Mouse (Mus musculus) neutrophil, adult 65 days (primary cell): Measurements from ENCODE around the gene Fam57b. TPM values are rescaled to one million over a fixed set of nuclear protein-coding genes. Genes with fewer than 3 reads are reported as not detected.

ENCODE experiments used
- total RNA-seq: library from RNA; stranded (reverse); gene quantifications from 2 replicates; pipeline ENCODE4 v1.2.4, GENCODE M21; 2023

Gene Fam57b
- total RNA-seq = not detected in 2 replicates

DNA sequence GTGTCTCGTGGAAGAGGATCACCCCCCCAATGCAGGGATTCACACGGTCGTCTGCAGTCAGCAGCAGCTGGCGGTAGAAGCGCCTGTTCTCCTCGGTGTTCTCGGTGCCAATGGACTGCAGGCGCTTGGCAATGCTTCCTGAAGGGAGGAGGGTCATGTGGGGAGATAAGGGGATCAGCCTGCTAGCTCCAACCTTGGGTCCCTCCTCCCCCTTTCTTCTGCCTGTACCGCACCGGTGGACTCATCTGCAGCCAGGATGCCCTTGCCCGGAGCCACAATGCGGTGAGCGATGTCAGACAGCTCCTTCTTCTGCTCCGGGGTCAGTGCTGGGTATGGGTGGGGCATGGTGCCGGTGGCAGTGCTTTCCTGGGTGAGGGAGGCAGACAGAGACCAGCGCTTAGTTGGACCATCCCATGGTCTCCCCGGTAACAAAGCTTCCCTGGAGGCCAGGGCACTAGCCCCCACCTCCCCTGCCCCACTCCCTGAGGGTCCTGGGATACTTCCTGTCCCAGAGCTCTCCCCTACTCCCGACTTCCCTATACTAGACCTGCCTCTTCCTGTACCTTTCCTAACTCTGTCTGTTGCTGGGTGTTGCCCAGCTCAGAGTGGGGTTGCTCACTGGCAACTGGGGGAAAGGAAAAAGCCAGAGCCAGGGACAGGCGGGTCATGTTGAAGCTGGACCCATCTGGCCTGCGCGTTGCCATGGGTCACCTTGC, at the start of gene Fam57b:
Fam57b (plus strand) TSS at position 258 of the 716 bp plus-strand sequence.

DNA sequence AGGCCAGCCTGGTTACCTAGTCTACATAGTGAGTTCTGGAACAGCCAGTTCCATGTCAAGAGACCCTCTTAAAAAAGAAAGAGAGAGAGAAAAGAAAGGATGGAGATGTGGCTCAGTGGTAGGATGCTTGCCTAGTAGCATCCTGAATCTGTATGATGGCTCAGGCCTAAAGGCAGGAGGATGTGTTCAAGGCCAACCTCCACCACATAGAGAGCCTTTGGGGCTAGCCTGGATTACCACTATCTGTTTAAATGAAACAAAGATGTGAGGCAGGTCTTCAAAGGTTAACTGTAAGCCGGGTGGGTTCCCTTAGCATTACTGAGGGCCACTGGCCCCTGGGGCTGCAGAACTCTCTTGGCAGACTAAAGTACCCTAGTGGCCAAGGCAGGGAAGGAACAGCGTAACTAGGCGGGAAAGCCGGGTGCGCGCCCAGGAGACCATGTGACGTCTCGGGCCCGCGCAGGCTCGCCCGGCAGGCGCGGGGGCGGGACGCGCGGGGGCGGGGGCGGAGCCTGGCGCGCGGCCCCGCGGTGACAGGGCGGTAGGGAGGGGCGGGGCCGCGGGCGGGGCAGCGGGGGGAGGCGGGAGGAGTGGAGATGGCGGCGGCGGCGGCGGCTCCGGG, 38.3 kb upstream of the Fam57b start, which contains the start of gene Mapk3:
Mapk3 (plus strand) TSS at position 552 of the 622 bp plus-strand sequence.

DNA sequence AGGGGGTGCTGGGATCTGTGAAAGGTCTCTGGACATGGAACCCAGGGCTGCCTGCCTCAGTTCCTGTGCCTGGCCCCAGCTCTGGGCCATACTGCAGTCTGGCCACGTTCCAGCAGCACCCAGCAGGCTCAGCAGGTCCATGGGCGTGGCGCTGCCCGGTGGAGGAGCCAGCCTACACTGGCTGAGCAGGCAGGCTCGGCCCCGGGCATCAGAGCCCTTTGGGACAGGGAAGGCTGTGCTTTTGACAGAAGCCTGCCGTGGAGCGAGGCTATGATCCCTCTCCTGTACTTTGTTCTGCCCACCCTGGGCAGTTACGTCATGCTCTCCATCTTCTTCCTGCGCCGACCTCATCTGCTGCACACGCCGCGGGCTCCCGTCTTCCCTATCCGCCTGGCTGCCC, 31.3 kb upstream of the Fam57b start, which contains the start of gene Gdpd3:
Gdpd3 (plus strand) TSS at position 134 of the 400 bp plus-strand sequence.

DNA sequence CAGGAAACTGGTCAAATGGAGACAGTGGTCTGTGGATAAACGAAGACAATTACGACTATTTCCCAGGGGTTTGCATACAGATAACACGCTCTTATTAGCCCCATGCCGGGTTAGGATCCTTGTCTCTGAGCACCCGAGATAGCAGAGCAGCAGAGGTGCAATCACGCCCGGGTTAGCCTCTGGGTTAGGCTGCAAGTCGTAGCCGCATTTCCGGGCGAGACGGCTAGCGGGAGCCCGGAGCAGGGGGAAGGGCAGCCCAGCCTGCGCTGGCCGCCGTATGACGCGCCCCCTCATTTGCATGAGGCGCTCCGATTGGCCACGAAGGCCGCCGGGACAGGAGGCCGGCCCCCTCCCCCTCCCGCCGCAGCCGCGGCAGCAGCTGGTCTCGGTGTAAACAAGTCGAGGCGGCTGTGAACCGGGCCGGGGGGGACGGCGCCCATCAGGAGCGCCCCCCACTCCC, 20.8 kb upstream of the Fam57b start, which contains the start of gene Ypel3:
Ypel3 (plus strand) TSS at position 358 of the 460 bp plus-strand sequence.

DNA sequence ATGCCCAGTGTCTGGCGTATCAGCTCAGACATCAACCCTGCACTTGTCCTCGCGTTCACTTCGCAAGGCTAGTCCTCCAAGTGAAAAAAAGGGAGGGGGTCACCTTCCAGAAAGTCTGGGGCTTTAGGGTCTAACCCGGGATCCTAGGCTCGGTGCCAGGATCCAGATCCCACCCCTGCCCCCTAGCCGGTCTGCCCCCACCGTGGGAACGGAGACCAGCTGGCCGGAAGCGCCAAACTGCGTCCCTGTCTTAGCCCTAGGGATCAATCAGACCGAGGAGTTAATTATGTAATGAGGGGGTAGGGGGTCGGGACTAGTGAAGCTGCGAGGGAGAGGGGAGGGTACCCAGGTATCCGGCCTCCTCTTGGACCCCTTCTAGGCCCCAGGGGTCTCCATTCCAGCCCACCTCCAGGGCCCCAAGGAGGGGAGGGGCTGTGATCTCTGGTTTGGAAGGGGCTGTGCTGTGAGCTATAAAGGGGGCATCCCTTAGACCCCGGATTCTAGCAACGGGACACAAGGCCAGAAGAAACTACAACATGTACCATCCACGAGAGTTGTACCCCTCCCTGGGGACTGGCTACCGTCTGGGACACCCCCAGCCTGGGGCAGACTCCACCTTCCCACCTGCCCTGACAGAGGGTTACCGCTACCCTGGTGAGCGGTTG, 16.4 kb upstream of the Fam57b start, which contains the start of gene Tbx6:
Tbx6 (plus strand) TSS at position 513 of the 665 bp plus-strand sequence.

DNA sequence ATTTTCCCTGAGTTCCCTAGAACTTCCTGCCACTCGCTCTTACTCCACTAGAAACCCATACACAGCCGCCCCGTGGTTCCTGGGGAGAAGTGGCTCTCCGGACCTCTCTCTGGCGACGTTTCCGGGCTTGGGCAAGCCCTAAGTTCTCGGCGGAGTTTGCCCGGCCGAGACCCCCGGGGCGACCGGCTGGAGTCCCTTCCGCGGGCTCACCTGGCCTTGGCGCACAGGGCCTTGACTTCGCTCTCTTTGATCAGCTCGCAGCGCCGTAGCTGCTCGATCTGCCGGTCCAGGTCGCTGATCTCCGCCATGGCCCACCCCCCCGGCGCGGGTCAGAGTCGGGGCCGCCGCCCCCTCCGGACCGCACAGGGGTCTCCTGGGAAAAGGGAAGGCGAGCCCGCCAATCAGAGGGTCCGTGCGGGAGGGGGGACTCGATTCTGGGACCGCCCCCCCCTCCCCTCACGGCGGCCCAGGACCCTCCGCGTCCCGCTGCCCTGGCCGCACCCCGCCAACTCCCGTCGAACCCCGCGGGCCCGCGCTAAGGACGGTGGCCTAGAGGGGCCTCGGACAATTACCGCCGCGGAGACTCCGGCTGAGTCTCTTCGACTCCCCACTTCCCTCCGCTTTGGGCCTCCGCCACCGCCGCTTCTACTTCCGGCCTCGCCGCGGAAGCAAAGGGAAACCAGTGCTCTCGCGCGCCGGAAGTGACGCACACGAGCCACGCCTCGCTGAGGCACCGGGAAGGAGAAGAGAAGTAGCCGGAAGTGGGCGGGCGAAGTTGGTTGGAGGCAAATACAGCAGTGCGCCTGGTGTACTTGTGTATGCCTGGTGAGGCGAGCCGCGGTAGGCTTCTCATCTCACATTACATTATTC, 5.4 kb upstream of the Fam57b start, which contains the start of gene Ppp4c:
Ppp4c (minus strand) TSS at position 646 of the 870 bp plus-strand sequence.

DNA sequence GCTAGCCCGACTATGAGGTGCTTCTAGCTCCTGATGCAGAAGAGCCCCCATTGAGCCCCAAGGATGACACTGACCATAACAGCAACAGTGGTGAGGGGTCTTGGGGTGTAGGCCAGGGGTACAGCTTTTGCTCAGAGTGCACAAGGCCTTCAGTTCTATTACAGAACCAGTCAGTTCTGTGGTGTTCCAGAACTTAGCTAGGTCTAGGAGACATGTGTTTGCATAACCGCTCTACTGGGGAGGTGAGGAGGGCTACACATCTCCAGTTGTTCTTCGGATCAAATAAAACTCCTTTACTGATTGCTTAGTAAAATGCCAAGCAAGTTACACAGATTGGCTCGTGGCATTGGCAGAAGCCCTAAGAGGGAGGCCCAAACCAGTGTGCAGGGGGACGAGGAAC, 34.1 kb downstream of the Fam57b start, which contains the start of gene 4930451I11Rik:
4930451I11Rik (minus strand) TSS at position 101 of the 400 bp plus-strand sequence.

DNA sequence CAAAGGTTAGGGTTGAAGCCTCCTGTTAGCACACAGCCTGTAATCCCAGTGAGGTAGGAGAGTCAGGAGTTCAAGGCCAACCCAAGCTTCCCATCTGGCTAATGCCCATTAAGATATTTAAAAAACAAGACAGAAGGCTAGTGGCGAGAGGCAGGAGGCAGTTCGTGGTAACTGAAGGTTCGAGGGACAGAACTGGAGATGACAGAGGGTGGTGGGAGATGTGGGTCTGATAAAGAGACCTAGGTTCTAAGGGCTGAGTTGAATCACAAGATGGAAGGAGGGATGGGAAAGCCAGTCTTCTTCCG, 49.6 kb downstream of the Fam57b start, which contains the start of gene Doc2a:
Doc2a (plus strand) TSS at position 301 of the 305 bp plus-strand sequence.

DNA sequence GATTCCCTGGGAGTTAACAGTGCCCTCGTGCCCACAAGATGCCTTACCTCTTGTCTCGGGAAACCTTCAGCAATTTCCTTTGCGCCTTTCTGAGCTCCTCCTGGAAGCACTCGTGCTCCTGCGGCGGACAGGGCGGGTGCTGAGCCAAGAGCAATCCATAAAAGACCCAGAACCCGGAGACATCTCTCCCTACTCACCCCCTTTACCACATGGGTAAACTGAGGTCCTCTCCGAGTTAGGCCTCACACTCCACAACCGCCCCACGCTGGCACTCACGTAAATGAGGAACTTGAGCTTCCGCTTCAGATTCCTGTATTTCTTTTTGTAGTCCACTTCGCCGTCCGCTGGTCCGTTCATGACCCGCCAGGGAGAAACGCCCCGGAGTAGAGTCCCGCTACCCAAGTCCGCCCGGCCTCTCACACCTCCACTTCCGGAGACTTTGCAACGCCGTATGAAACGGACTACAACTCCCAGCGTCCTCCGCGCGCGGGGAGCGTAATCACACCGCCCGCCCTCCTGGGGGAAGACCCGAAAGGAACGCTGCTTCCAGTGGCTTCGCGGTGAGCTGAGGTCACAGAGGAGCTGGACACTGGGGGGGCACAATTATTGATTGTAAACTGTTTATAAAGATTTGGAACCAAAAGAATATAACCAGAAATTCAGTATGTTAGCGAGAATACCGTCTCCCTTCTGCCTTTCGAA, 64.1 kb downstream of the Fam57b start, which contains the start of gene Hirip3:
Hirip3 (plus strand) TSS at position 544 of the 702 bp plus-strand sequence.

DNA sequence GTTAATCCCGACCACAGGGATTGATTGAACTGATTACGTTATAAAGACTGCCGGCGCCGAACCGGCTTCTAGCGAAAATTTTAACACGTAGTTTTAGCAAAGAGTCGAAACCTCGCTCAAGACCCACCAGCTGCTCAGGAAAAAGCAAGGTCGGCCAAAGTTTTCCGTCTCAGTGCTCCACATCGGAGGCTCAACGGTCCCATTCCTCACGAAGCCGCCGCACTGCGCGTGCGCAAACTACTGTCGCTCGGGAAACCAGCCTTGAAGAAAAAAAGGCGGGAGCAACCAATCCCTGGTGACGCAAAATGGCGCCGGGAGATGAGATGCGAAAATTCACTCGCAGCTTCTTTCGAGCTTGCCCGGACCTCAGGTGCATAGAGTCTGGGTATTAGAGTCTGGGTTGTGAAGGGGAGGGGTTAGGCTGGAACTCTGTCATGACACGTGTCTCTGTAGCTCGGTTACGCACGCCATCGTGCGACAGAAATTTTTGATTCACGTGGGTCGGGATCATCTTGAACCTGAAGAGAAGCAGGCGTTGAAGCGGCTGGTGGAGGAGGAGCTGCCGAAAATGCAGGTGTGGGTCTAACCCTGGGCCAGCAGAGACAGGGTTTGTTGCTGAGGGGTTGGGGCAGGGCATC, 64.8 kb downstream of the Fam57b start, which contains the start of gene Ino80e:
Ino80e (minus strand) TSS at position 231 of the 638 bp plus-strand sequence.

Other genes starting within 250 kb of the Fam57b start
- 70.7 and 76.0 TPM in 2 replicates for gene Eif3c, start 231.3 kb upstream of the Fam57b start, total RNA-seq
- 179 and 277 TPM in 2 replicates for gene Apobr, start 212.7 kb upstream of the Fam57b start, total RNA-seq
- 387 and 438 TPM in 2 replicates for gene Cln3, start 211.9 kb upstream of the Fam57b start, total RNA-seq
- gene Il27, start 202.7 kb upstream of the Fam57b start, total RNA-seq = 1.7 and 4.0 TPM in 2 replicates
- 7.5 and 8.5 TPM in 2 replicates for gene Nupr1, start 166.8 kb upstream of the Fam57b start, total RNA-seq
- gene Sgf29, start 148.4 kb upstream of the Fam57b start, total RNA-seq = 11.2 and 16.0 TPM in 2 replicates
- 1.1 TPM in 1 of 2 replicates, not detected in the other for gene Sult1a1, start 121.2 kb upstream of the Fam57b start, total RNA-seq
- 41.8 and 49.9 TPM in 2 replicates for gene Bola2, start 102.3 kb upstream of the Fam57b start, total RNA-seq
- gene Slx1b, start 101.9 kb upstream of the Fam57b start, total RNA-seq = 5.1 and 6.8 TPM in 2 replicates
- gene Coro1a, start 89.9 kb upstream of the Fam57b start, total RNA-seq = 1,908 and 2,111 TPM in 2 replicates
- gene Mapk3, start 38.1 kb upstream of the Fam57b start, total RNA-seq = 255 and 261 TPM in 2 replicates
- gene Gdpd3, start 31.3 kb upstream of the Fam57b start, total RNA-seq = 17.6 and 21.9 TPM in 2 replicates
- 278 and 300 TPM in 2 replicates for gene Ypel3, start 20.7 kb upstream of the Fam57b start, total RNA-seq
- 4.3 and 4.4 TPM in 2 replicates for gene Tbx6, start 16.2 kb upstream of the Fam57b start, total RNA-seq
- gene Ppp4c, start 5.2 kb upstream of the Fam57b start, total RNA-seq = 231 and 266 TPM in 2 replicates
- not detected in 2 replicates for gene 4930451I11Rik, start 34.0 kb downstream of the Fam57b start, total RNA-seq
- gene Doc2a, start 49.7 kb downstream of the Fam57b start, total RNA-seq = not detected in 2 replicates
- gene Hirip3, start 64.3 kb downstream of the Fam57b start, total RNA-seq = 37.5 and 38.0 TPM in 2 replicates
- 41.4 and 42.2 TPM in 2 replicates for gene Ino80e, start 64.7 kb downstream of the Fam57b start, total RNA-seq
- 50.7 and 59.9 TPM in 2 replicates for gene Taok2, start 87.0 kb downstream of the Fam57b start, total RNA-seq
- 38.9 and 40.1 TPM in 2 replicates for gene Tmem219, start 125.2 kb downstream of the Fam57b start, total RNA-seq
- 17.4 and 23.2 TPM in 2 replicates for gene Kctd13, start 131.2 kb downstream of the Fam57b start, total RNA-seq
- not detected in 2 replicates for gene Asphd1, start 151.9 kb downstream of the Fam57b start, total RNA-seq
- 1.9 and 3.1 TPM in 2 replicates for gene Sez6l2, start 152.9 kb downstream of the Fam57b start, total RNA-seq
- gene Cdipt, start 178.2 kb downstream of the Fam57b start, total RNA-seq = 56.2 and 56.5 TPM in 2 replicates
- gene Cdiptos, start 178.4 kb downstream of the Fam57b start, total RNA-seq = 0.95 and 1.3 TPM in 2 replicates
- 49.1 and 58.0 TPM in 2 replicates for gene Mvp, start 217.0 kb downstream of the Fam57b start, total RNA-seq
- not detected in 2 replicates for gene Pagr1b, start 218.8 kb downstream of the Fam57b start, total RNA-seq
- 1.5 and 35.7 TPM in 2 replicates for gene Pagr1a, start 219.7 kb downstream of the Fam57b start, total RNA-seq
- 26.0 TPM in 1 of 2 replicates, not detected in the other for gene Gm42742, start 223.4 kb downstream of the Fam57b start, total RNA-seq
- gene Prrt2, start 223.5 kb downstream of the Fam57b start, total RNA-seq = 0.79 TPM in 1 of 2 replicates, not detected in the other
- gene Maz, start 229.4 kb downstream of the Fam57b start, total RNA-seq = 128 and 143 TPM in 2 replicates
- gene Kif22, start 244.8 kb downstream of the Fam57b start, total RNA-seq = 41.1 and 48.3 TPM in 2 replicates